Mouse (Mus musculus) bone marrow macrophage, adult 2 months (primary cell): ENCODE results near the gene Tex29.

Source experiments
- CTCF ChIP-seq: IDR thresholded peaks from 2 replicates; pipeline ENCODE4 v1.5.1; 2012; ENCODE audit warnings: low read depth, mild to moderate bottlenecking, low read length, moderate library complexity
- POLR2A ChIP-seq: IDR thresholded peaks from 2 replicates; pipeline ENCODE4 v1.6.1; 2012; ENCODE audit warnings: mild to moderate bottlenecking, low read depth, low read length, borderline replicate concordance

DNA sequence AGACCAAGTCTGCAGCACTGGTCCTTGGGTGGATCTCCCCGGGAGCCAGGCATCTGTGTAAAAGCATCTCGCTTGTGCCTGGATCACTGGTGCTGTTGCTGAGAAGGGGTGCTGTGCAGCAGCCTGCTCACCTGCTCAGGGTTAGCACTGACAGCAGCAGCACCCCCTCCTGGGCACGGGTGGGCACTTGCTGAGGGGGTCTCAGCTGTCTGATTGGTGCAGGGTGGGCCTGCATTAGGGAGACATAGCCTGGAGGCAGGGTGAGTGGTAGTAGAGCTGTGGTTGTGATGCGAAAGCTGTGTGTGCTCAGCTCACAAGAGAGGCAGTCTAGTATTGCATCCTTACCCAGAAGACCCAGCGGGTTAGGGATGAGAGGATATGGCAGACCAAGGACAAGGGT is 20.1 kb upstream of the Tex29 start:
- TF ChIP-seq POLR2A (no peak), CTCF (no peak)
